ENCODE assay signal across 8 mouse cellular contexts in the genomic region with DNA sequence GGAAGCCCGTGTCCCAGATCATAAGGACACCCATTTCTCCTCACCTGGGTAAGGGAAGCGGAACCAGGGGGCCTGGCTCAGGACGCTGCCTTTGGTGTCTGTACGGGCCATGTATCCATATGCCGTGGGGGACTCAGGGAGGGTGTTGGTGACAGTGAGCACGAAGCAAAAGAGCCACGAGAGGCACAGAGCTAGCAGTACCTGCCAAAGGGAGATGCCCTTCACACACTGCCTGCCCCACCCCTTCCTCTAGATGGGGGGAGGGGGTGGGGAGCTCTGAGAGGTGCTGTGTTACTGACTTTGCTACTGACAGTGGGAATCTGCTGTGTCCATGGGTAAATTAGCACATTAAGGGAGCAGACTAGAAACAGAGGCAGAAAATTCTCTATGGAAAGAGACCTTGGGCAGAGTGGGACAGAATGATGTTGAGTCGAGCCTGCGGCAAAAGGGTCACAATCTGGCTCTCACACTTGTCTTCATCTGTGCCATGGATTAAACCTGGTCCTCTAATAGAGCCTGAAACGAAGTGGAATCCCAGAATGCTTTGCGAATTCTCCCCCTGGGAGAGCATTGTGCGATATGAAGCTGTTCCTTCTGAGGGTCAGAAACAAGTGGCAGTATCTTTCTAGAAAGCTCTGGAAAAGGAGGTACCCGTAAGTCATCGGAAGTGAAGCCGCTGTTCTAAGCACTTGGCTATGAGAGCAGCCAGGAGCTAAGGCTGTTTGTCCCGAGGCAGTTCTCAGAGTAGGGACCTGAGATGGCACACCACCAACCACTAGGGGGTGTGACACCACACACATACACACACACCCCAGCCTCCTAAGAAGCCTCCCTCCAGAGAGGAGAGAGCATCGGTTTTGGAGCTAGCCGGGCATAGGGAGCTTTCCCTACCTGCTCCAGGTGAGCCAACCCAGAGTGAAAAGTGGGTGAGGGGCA. TPM values are rescaled to one million over a fixed set of nuclear protein-coding genes. Genes with fewer than 3 reads are reported as not detected.
DNase-seq lines count a peak whose midpoint lies in the region; ATAC-seq and TF ChIP-seq lines count a peak whose summit lies in the region.

No protein-coding gene starts in this region.

- no peaks in the 10 kb centered on the region for H3K27me3 ChIP-seq in heart, embryonic 11.5 days (ENCODE audit: control insufficient read depth, insufficient read depth, low read length)
- H3K27me3 ChIP-seq in heart, embryonic 12.5 days (replicated peaks) = no peaks in the 10 kb centered on the region; the same call in 1 of the 2 replicates
- no peaks in the 10 kb centered on the region for H3K27me3 ChIP-seq in thymus, adult 2 months (ENCODE audit: control insufficient read depth, insufficient read depth, low read length)

- no peaks in the 10 kb centered on the region for H3K9me3 ChIP-seq in heart, embryonic 11.5 days (replicated peaks; ENCODE audit: control insufficient read depth, low read length)
- H3K9me3 ChIP-seq in heart, embryonic 12.5 days (replicated peaks) = no peaks in the 10 kb centered on the region

- peak; percentile 60 for ATAC-seq in heart, embryonic 11.5 days (replicated peaks; ENCODE audit: insufficient number of reproducible peaks, low FRiP score, low TSS enrichment)
- ATAC-seq in heart, embryonic 12.5 days (ENCODE audit: insufficient number of reproducible peaks, low FRiP score) = peak; percentile 74
- peak; percentile 88 for ATAC-seq in megakaryocyte progenitor cell, adult 5-6 weeks (replicated peaks; ENCODE audit: poor library complexity)

- TF ChIP-seq POLR2A in brain, embryonic 14.5 days (IDR thresholded peaks at IDR 0.05; ENCODE audit: borderline replicate concordance, extremely low read depth, insufficient read depth, insufficient read length, poor library complexity, severe bottlenecking) = no peak
- no peak for TF ChIP-seq POLR2A in thymus, adult 2 months (IDR thresholded peaks at IDR 0.05; ENCODE audit: control insufficient read depth, extremely low read depth, insufficient read depth, low read length, poor library complexity)

- peak overlapping the region; percentile 29 for H3K4me3 ChIP-seq in heart, embryonic 11.5 days (ENCODE audit: low read depth, low read length)
- H3K4me3 ChIP-seq in heart, embryonic 12.5 days = peak overlapping the region; percentile 25; the same call in 1 of the 2 replicates
- no peak overlapping the region for H3K4me3 ChIP-seq in thymus, adult 2 months (ENCODE audit: control insufficient read depth, insufficient read depth, low read length)

- peak overlapping the region; percentile 59 for H3K4me2 ChIP-seq in heart, embryonic 11.5 days
- H3K4me2 ChIP-seq in heart, embryonic 12.5 days = peak overlapping the region; percentile 61

- WGBS in heart, embryonic 11.5 days (ENCODE audit: insufficient replicate concordance) = 43% methylated on average over 18 of the region's 18 CpGs
- WGBS in heart, embryonic 12.5 days = 47% methylated on average over 18 of the region's 18 CpGs
- WGBS in thymus, adult 2 months = 48% methylated on average over 18 of the region's 18 CpGs

- DNase-seq in heart, postnatal 25 days (ENCODE audit: low spot score) = no peak
- DNase-seq in brain, embryonic 14.5 days (ENCODE audit: low read depth) = peak; percentile 74
- peak; percentile 27 for DNase-seq in kidney, postnatal 10 days
- peak; percentile 61 for DNase-seq in thymus, adult 2 months
- no peak for DNase-seq in layer of hippocampus, adult 8-10 months (ENCODE audit: low spot score in 2 of 2)

- peak; percentile 60; the same call in 1 of the 2 replicates for TF ChIP-seq CTCF in brain, embryonic 14.5 days (IDR thresholded peaks at IDR 0.05; ENCODE audit: borderline replicate concordance, extremely low read depth, insufficient read depth, insufficient read length)
- TF ChIP-seq CTCF in thymus, adult 2 months (IDR thresholded peaks at IDR 0.05; ENCODE audit: borderline replicate concordance, control insufficient read depth, extremely low read depth, insufficient read depth, low read length, poor library complexity) = peak; percentile 81; the same call in 1 of the 2 replicates

- H3K9ac ChIP-seq in heart, embryonic 11.5 days (ENCODE audit: low read depth, low read length) = peak overlapping the region; percentile 39; the same call in 1 of the 2 replicates
- H3K9ac ChIP-seq in heart, embryonic 12.5 days = no peak overlapping the region; the same call in 1 of the 2 replicates

- peaks cover 5% of the 10 kb centered on the region; the same call in 1 of the 2 replicates for H3K4me1 ChIP-seq in heart, embryonic 11.5 days (ENCODE audit: control insufficient read depth, insufficient read depth, low read length)
- peaks cover 9% of the 10 kb centered on the region; the same call in 1 of the 2 replicates for H3K4me1 ChIP-seq in heart, embryonic 12.5 days (replicated peaks)
- peaks cover 50% of the 10 kb centered on the region for H3K4me1 ChIP-seq in thymus, adult 2 months (replicated peaks; ENCODE audit: control insufficient read depth, insufficient read depth, low read length)

- intact Hi-C loops in heart, postnatal 25 days (cut with DNase I) = no loop called here

- no peak overlapping the region for H3K27ac ChIP-seq in heart, embryonic 11.5 days (ENCODE audit: low read depth, low read length)
- no peak overlapping the region for H3K27ac ChIP-seq in heart, embryonic 12.5 days (ENCODE audit: poor library complexity, severe bottlenecking)
- H3K27ac ChIP-seq in thymus, adult 2 months (ENCODE audit: control insufficient read depth, insufficient read depth, low read length) = no peak overlapping the region

- H3K36me3 ChIP-seq in heart, embryonic 11.5 days (ENCODE audit: control insufficient read depth, insufficient read depth, low read length) = no peaks in the 10 kb centered on the region
- H3K36me3 ChIP-seq in heart, embryonic 12.5 days = no peaks in the 10 kb centered on the region
- no peaks in the 10 kb centered on the region for H3K36me3 ChIP-seq in thymus, adult 2 months (ENCODE audit: control insufficient read depth, insufficient read depth, low read length)

RNA-seq across cellular contexts. Expression of a gene that starts 33.0 kb away (rescaled TPM):
- polyA plus RNA-seq in heart, embryonic 11.5 days (2014; fragmentation: Nextera tagmentation; extraction: Ambion mirVana) = 0.17 and 0.18 TPM in 2 replicates
- total RNA-seq in heart, postnatal 25 days (2021) = under 1 TPM; 0.23 to 0.50 TPM
- 1.7 and 2.0 TPM in 2 replicates for polyA plus RNA-seq in brain, embryonic 14.5 days (2012; rRNA removed)
- polyA plus RNA-seq in heart, embryonic 12.5 days (2016; fragmentation: Nextera tagmentation; extraction: Ambion mirVana) = 0.18 and 0.33 TPM in 2 replicates
- 0.42 TPM in 1 of 2 replicates, not detected in the other for total RNA-seq in megakaryocyte progenitor cell, adult 5-6 weeks (2015)
- 0.10 TPM in 1 of 2 replicates, not detected in the other for total RNA-seq in megakaryocyte progenitor cell, adult 5-6 weeks (2017)
- 8.1 and 11.1 TPM in 2 replicates for polyA plus RNA-seq in thymus, adult 2 months (2012; rRNA removed)
- total RNA-seq in layer of hippocampus, adult 8-10 months (2022) = 1 to 10 TPM in 3 of 4 experiments, under 1 TPM in 1; 0.87 to 1.6 (median 1.2) TPM

RNA-seq across cellular contexts. Expression of a gene that starts 35.2 kb away (rescaled TPM):
- polyA plus RNA-seq in heart, embryonic 11.5 days (2014; fragmentation: Nextera tagmentation; extraction: Ambion mirVana) = not detected in 2 replicates
- total RNA-seq in heart, postnatal 25 days (2021) = not detected
- polyA plus RNA-seq in brain, embryonic 14.5 days (2012; rRNA removed) = not detected in 2 replicates
- polyA plus RNA-seq in heart, embryonic 12.5 days (2016; fragmentation: Nextera tagmentation; extraction: Ambion mirVana) = not detected in 2 replicates
- not detected in 2 replicates for total RNA-seq in megakaryocyte progenitor cell, adult 5-6 weeks (2015)
- not detected in 2 replicates for total RNA-seq in megakaryocyte progenitor cell, adult 5-6 weeks (2017)
- polyA plus RNA-seq in thymus, adult 2 months (2012; rRNA removed) = 0.10 and 0.40 TPM in 2 replicates
- total RNA-seq in layer of hippocampus, adult 8-10 months (2022) = not detected

RNA-seq across cellular contexts. Expression of a gene that starts 44.5 kb away (rescaled TPM):
- polyA plus RNA-seq in heart, embryonic 11.5 days (2014; fragmentation: Nextera tagmentation; extraction: Ambion mirVana) = 12.4 and 13.0 TPM in 2 replicates
- 10 to 100 TPM; 12.0 to 13.5 TPM for total RNA-seq in heart, postnatal 25 days (2021)
- 26.0 and 31.2 TPM in 2 replicates for polyA plus RNA-seq in brain, embryonic 14.5 days (2012; rRNA removed)
- polyA plus RNA-seq in heart, embryonic 12.5 days (2016; fragmentation: Nextera tagmentation; extraction: Ambion mirVana) = 10.7 and 12.6 TPM in 2 replicates
- 5.8 and 6.1 TPM in 2 replicates for total RNA-seq in megakaryocyte progenitor cell, adult 5-6 weeks (2015)
- total RNA-seq in megakaryocyte progenitor cell, adult 5-6 weeks (2017) = 20.5 and 22.7 TPM in 2 replicates
- 58.4 and 60.2 TPM in 2 replicates for polyA plus RNA-seq in thymus, adult 2 months (2012; rRNA removed)
- 10 to 100 TPM; 35.0 to 38.8 (median 37.4) TPM for total RNA-seq in layer of hippocampus, adult 8-10 months (2022)

Comparison
In these comparisons a context has a peak if more than half of its experiments do, and no peak if none do; other contexts are left out.
1. DNase-seq: peak in brain, embryonic 14.5 days (single experiment), kidney, postnatal 10 days (single experiment) and thymus, adult 2 months (single experiment); none in heart, postnatal 25 days (single experiment) and layer of hippocampus, adult 8-10 months (0 of 2).
2. Peak in every context shown above with its lines, with median percentiles within 50 percentile points of each other: ATAC-seq.